ENCODE assay signal across 8 mouse cellular contexts in genomic region chr11:102465713-102466436, GRCm38 (mm10). TPM values are rescaled to one million over a fixed set of nuclear protein-coding genes. Genes with fewer than 3 reads are reported as not detected.
DNase-seq lines count a peak whose midpoint lies in the region; ATAC-seq and TF ChIP-seq lines count a peak whose summit lies in the region.

No protein-coding gene starts in this region.

- H3K9me3 ChIP-seq in hindbrain, postnatal 0 days (ENCODE audit: low read length): no peaks in the 10 kb centered on the region
- no peaks in the 10 kb centered on the region for H3K9me3 ChIP-seq in midbrain, embryonic 10.5 days (replicated peaks)
- no peaks in the 10 kb centered on the region for H3K9me3 ChIP-seq in stomach, postnatal 0 days (ENCODE audit: control insufficient read depth, low read length)

- TF ChIP-seq EP300 in stomach, postnatal 0 days (optimal IDR thresholded peaks at IDR 0.05): no peak

- 8% methylated on average over 26 of the region's 26 CpGs for WGBS in hindbrain, postnatal 0 days
- 8% methylated on average over 26 of the region's 26 CpGs for WGBS in midbrain, embryonic 10.5 days
- 17% methylated on average over 26 of the region's 26 CpGs for WGBS in stomach, postnatal 0 days

- peak overlapping the region; percentile 21; the same call in 1 of the 2 replicates for H3K27ac ChIP-seq in hindbrain, postnatal 0 days
- H3K27ac ChIP-seq in midbrain, embryonic 10.5 days (replicated peaks): 0 out of 2 replicates have a peak overlapping the region, but pooled peaks have one; percentile 23
- H3K27ac ChIP-seq in stomach, postnatal 0 days (replicated peaks): peak overlapping the region; percentile 91

- ATAC-seq in hindbrain, postnatal 0 days: 0 out of 2 replicates have a peak, but pooled peaks have one; percentile 16
- peak; percentile 31 for ATAC-seq in stomach, postnatal 0 days (ENCODE audit: low FRiP score, low TSS enrichment)

- TF ChIP-seq CTCF in hindbrain, postnatal 0 days (IDR thresholded peaks at IDR 0.05; ENCODE audit: low read depth): no peak
- no peak for TF ChIP-seq CTCF in stomach, postnatal 0 days (IDR thresholded peaks at IDR 0.05; ENCODE audit: low read depth)

- DNase-seq in R1 (ENCODE audit: low read depth, low spot score): peak; percentile 57
- DNase-seq in embryo, embryonic 10.5 days (ENCODE audit: low spot score): peak; percentile 62
- DNase-seq in gastrocnemius, postnatal 25 days: peak; percentile 69
- peak; percentile 83 for DNase-seq in hindbrain, postnatal 0 days (ENCODE audit: low spot score)
- peak; percentile 38 to 81 for DNase-seq in left cerebral cortex, adult 8-10 months (ENCODE audit: low spot score in 2 of 2)
- peak; percentile 55 for DNase-seq in midbrain, embryonic 10.5 days (ENCODE audit: low spot score)
- DNase-seq in stomach, postnatal 0 days (ENCODE audit: low spot score): peak; percentile 75
- DNase-seq in spleen, postnatal 10 days (ENCODE audit: low spot score in 2 of 2): no peak

- H3K36me3 ChIP-seq in hindbrain, postnatal 0 days (ENCODE audit: insufficient read depth, low read length): no peaks in the 10 kb centered on the region
- no peaks in the 10 kb centered on the region for H3K36me3 ChIP-seq in midbrain, embryonic 10.5 days
- H3K36me3 ChIP-seq in stomach, postnatal 0 days (ENCODE audit: control insufficient read depth, insufficient read depth, low read length): no peaks in the 10 kb centered on the region

- peaks cover 4% of the 10 kb centered on the region; the same call in 1 of the 2 replicates for H3K4me1 ChIP-seq in hindbrain, postnatal 0 days (ENCODE audit: insufficient read depth, low read length)
- peaks cover 29% of the 10 kb centered on the region for H3K4me1 ChIP-seq in midbrain, embryonic 10.5 days
- peaks cover 6% of the 10 kb centered on the region for H3K4me1 ChIP-seq in stomach, postnatal 0 days (replicated peaks; ENCODE audit: control insufficient read depth, insufficient read depth)

- no peak overlapping the region for H3K4me3 ChIP-seq in hindbrain, postnatal 0 days (ENCODE audit: low read length)
- peak overlapping the region; percentile 24; the same call in 1 of the 2 replicates for H3K4me3 ChIP-seq in midbrain, embryonic 10.5 days
- H3K4me3 ChIP-seq in stomach, postnatal 0 days (ENCODE audit: low read depth, low read length): no peak overlapping the region

- no peaks in the 10 kb centered on the region for H3K27me3 ChIP-seq in hindbrain, postnatal 0 days (ENCODE audit: insufficient read depth, low read length)
- H3K27me3 ChIP-seq in midbrain, embryonic 10.5 days (ENCODE audit: low read depth, poor library complexity, severe bottlenecking): peaks cover 70% of the 10 kb centered on the region
- no peaks in the 10 kb centered on the region for H3K27me3 ChIP-seq in stomach, postnatal 0 days (ENCODE audit: control insufficient read depth, insufficient read depth, low read length)

- H3K9ac ChIP-seq in hindbrain, postnatal 0 days (replicated peaks; ENCODE audit: low read length): no peak overlapping the region
- H3K9ac ChIP-seq in stomach, postnatal 0 days (ENCODE audit: low read length): no peak overlapping the region

- peak overlapping the region; percentile 25 for H3K4me2 ChIP-seq in hindbrain, postnatal 0 days (ENCODE audit: low read depth, low read length)
- peak overlapping the region; percentile 31 for H3K4me2 ChIP-seq in stomach, postnatal 0 days (replicated peaks; ENCODE audit: low read depth)

RNA-seq across cellular contexts. Expression of gene Itga2b, which starts 4.0 kb away (rescaled TPM):
- 1 to 10 TPM; 1.4 to 1.6 TPM for total RNA-seq in gastrocnemius, postnatal 25 days (2021)
- total RNA-seq in hindbrain, postnatal 0 days (2014; rRNA removed): 3.5 and 5.6 TPM in 2 replicates
- polyA plus RNA-seq in hindbrain, postnatal 0 days (2015; fragmentation: Nextera tagmentation; extraction: Ambion mirVana): 13.7 and 14.2 TPM in 2 replicates
- total RNA-seq in left cerebral cortex, adult 8-10 months (2022): 1 to 10 TPM; 2.2 to 7.8 (median 3.2) TPM
- 5.8 and 6.9 TPM in 2 replicates for polyA plus RNA-seq in midbrain, embryonic 10.5 days (2016; fragmentation: Nextera tagmentation; extraction: Ambion mirVana)
- polyA plus RNA-seq in stomach, postnatal 0 days (2015; fragmentation: Nextera tagmentation; extraction: Ambion mirVana): 5.4 and 6.5 TPM in 2 replicates

RNA-seq across cellular contexts. Expression of gene Fam171a2, which starts 18.4 kb away (rescaled TPM):
- total RNA-seq in gastrocnemius, postnatal 25 days (2021): 1 to 10 TPM; 1.6 to 2.7 TPM
- total RNA-seq in hindbrain, postnatal 0 days (2014; rRNA removed): 546 and 699 TPM in 2 replicates
- 20.6 and 21.0 TPM in 2 replicates for polyA plus RNA-seq in hindbrain, postnatal 0 days (2015; fragmentation: Nextera tagmentation; extraction: Ambion mirVana)
- total RNA-seq in left cerebral cortex, adult 8-10 months (2022): 100 to 1,000 TPM in 2 of 4 experiments, 10 to 100 TPM in 2; 88.3 to 104 (median 96.8) TPM
- polyA plus RNA-seq in midbrain, embryonic 10.5 days (2016; fragmentation: Nextera tagmentation; extraction: Ambion mirVana): 3.0 and 4.0 TPM in 2 replicates
- polyA plus RNA-seq in stomach, postnatal 0 days (2015; fragmentation: Nextera tagmentation; extraction: Ambion mirVana): 2.0 and 2.9 TPM in 2 replicates

RNA-seq across cellular contexts. Expression of gene Grn, which starts 35.8 kb away (rescaled TPM):
- 10 to 100 TPM; 28.7 to 35.2 TPM for total RNA-seq in gastrocnemius, postnatal 25 days (2021)
- 85.6 and 98.5 TPM in 2 replicates for total RNA-seq in hindbrain, postnatal 0 days (2014; rRNA removed)
- polyA plus RNA-seq in hindbrain, postnatal 0 days (2015; fragmentation: Nextera tagmentation; extraction: Ambion mirVana): 98.4 and 104 TPM in 2 replicates
- total RNA-seq in left cerebral cortex, adult 8-10 months (2022): 100 to 1,000 TPM in 2 of 4 experiments, 10 to 100 TPM in 2; 51.6 to 142 (median 80.2) TPM
- 63.5 and 77.1 TPM in 2 replicates for polyA plus RNA-seq in midbrain, embryonic 10.5 days (2016; fragmentation: Nextera tagmentation; extraction: Ambion mirVana)
- polyA plus RNA-seq in stomach, postnatal 0 days (2015; fragmentation: Nextera tagmentation; extraction: Ambion mirVana): 126 and 142 TPM in 2 replicates

RNA-seq across cellular contexts. Expression of gene Slc25a39, which starts 58.1 kb away (rescaled TPM):
- 10 to 100 TPM; 54.4 to 76.1 TPM for total RNA-seq in gastrocnemius, postnatal 25 days (2021)
- total RNA-seq in hindbrain, postnatal 0 days (2014; rRNA removed): 169 and 194 TPM in 2 replicates
- polyA plus RNA-seq in hindbrain, postnatal 0 days (2015; fragmentation: Nextera tagmentation; extraction: Ambion mirVana): 165 and 176 TPM in 2 replicates
- total RNA-seq in left cerebral cortex, adult 8-10 months (2022): 10 to 100 TPM; 64.1 to 75.4 (median 68.9) TPM
- polyA plus RNA-seq in midbrain, embryonic 10.5 days (2016; fragmentation: Nextera tagmentation; extraction: Ambion mirVana): 234 and 249 TPM in 2 replicates
- 189 and 200 TPM in 2 replicates for polyA plus RNA-seq in stomach, postnatal 0 days (2015; fragmentation: Nextera tagmentation; extraction: Ambion mirVana)

Comparison
In these comparisons a context has a peak if more than half of its experiments do, and no peak if none do; other contexts are left out.
1. DNase-seq: peak in R1 (single experiment), embryo, embryonic 10.5 days (single experiment), gastrocnemius, postnatal 25 days (single experiment), hindbrain, postnatal 0 days (single experiment), left cerebral cortex, adult 8-10 months (2 of 2), midbrain, embryonic 10.5 days (single experiment) and stomach, postnatal 0 days (single experiment); none in spleen, postnatal 10 days (0 of 2).
2. H3K27ac ChIP-seq: peak in every context shown above with its lines; median percentile 91 in stomach, postnatal 0 days; 23 in midbrain, embryonic 10.5 days; 21 in hindbrain, postnatal 0 days.
3. RNA of gene Fam171a2, which starts 18.4 kb away (total RNA-seq): 546 to 699 TPM in hindbrain, postnatal 0 days and 88.3 to 104 TPM in left cerebral cortex, adult 8-10 months; 1.6 to 2.7 TPM in gastrocnemius, postnatal 25 days; every median in the first group is over 10 times any median in the second.